Mouse (Mus musculus) liver, adult 2 months (tissue): ENCODE data around the gene Bhlhe40.

ENCODE experiments used
- CTCF ChIP-seq: fragments of 200-500 bp; IDR thresholded peaks from 2 replicates; pipeline ENCODE4 v1.5.1; 2011; ENCODE audit warnings: low read depth, low read length, control low read depth
- POLR2A ChIP-seq: fragments of 200-500 bp; IDR thresholded peaks from 2 replicates; pipeline ENCODE4 v1.6.1; 2011; ENCODE audit warnings: low read length, control low read depth; ENCODE audit not compliant: insufficient read depth; ENCODE audit errors: extremely low read depth

DNA sequence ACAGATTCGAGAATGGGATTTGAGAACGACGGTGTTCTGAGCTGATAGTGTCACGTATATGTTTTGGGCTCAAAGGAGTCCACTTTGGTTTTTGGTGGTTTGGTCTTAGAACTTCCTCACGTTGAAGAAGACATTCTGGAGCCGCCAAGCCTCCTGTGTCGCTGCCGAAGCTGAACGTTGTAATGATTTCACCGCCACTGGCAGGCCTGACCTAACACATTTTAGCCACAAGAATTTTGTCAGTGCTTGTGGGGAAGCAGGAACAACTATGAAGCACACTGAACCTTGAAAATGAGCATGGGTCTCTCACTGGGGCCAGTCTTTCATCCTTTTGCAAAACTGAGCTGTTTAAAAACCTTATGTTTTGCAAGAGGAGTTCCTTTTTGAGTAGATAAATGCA, 42.4 kb upstream of the Bhlhe40 start:
- no peak for TF ChIP-seq CTCF
- no peak for TF ChIP-seq POLR2A
